Comparison of ENCODE assay signal across 8 mouse cellular contexts in the genomic region with DNA sequence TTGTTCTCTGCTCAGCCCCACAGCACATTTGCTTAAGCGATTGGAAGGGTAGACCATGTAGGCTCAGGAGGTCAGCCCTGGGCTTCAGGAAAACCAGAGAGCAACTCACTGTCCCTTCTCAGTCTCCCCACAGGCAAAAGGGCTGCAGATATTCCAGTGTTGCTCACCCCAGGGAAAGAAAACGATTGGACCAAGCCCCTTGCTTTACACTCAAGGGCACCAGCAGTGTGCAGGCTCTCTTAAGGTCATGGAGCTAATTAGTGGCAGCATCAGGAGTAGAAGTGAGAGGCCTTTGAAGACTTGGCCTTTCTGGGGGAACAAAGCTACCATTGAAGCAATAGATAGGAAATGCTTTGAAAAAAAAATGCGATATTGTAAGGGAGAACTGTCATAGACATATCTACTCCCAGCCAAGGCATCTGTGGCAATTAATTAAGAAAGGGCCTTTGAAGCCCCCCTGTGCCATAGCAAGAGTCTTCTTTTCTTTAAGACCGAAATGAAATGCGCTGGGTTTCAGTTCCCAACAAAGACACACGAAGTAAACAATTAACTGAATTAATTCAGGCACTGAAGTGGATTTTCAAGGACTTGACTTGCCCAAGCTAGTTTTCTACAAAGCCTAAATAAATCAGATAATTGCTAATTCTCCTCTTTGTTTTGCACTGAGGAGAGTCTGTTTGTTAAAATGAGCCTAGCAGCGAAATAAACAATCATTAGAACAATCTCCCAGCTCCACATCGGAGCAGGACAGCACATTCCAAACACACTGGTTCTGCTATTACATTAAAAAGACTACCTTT. TPM values are rescaled to one million over a fixed set of nuclear protein-coding genes. Genes with fewer than 3 reads are reported as not detected.
DNase-seq lines count a peak whose midpoint lies in the region; ATAC-seq and TF ChIP-seq lines count a peak whose summit lies in the region.

No protein-coding gene starts in this region.

- no peaks in the 10 kb centered on the region for H3K36me3 ChIP-seq in forebrain, embryonic 11.5 days (ENCODE audit: control insufficient read depth, insufficient read depth, low read length)
- H3K36me3 ChIP-seq in limb, embryonic 15.5 days, result no peaks in the 10 kb centered on the region

- peaks cover 2% of the 10 kb centered on the region; the same call in 1 of the 2 replicates for H3K27me3 ChIP-seq in forebrain, embryonic 11.5 days (ENCODE audit: control insufficient read depth, insufficient read depth, low read length)
- H3K27me3 ChIP-seq in limb, embryonic 15.5 days, result no peaks in the 10 kb centered on the region

- H3K9ac ChIP-seq in forebrain, embryonic 11.5 days (ENCODE audit: low read length), result peak overlapping the region; percentile 41
- no peak overlapping the region for H3K9ac ChIP-seq in limb, embryonic 15.5 days

- no peaks in the 10 kb centered on the region for H3K9me3 ChIP-seq in forebrain, embryonic 11.5 days (ENCODE audit: control insufficient read depth, low read length)
- no peaks in the 10 kb centered on the region for H3K9me3 ChIP-seq in limb, embryonic 15.5 days

- peak overlapping the region; percentile 53 for H3K4me3 ChIP-seq in layer of hippocampus, adult 2 months
- peak overlapping the region; percentile 48 for H3K4me3 ChIP-seq in forebrain, embryonic 11.5 days (ENCODE audit: low read depth, low read length)
- H3K4me3 ChIP-seq in limb, embryonic 15.5 days, result peak overlapping the region; percentile 46

- no peak for DNase-seq in layer of hippocampus, adult 2 months (ENCODE audit: low spot score in 2 of 2)
- DNase-seq in layer of hippocampus, adult 11-12 months (ENCODE audit: low spot score), result no peak
- DNase-seq in forebrain, embryonic 11.5 days (ENCODE audit: low spot score), result peak; percentile 71
- DNase-seq in retina, embryonic 14.5 days (ENCODE audit: low spot score), result peak; percentile 28
- DNase-seq in left cerebral cortex, postnatal 4 days, result no peak
- no peak for DNase-seq in cerebellum, adult 8-10 months
- DNase-seq in adipocyte (ENCODE audit: low spot score), result no peak

- ATAC-seq in forebrain, embryonic 11.5 days (replicated peaks; ENCODE audit: low FRiP score), result peak; percentile 75
- ATAC-seq in limb, embryonic 15.5 days (ENCODE audit: insufficient number of reproducible peaks, low FRiP score, low TSS enrichment, low read depth), result no peak

- intact Hi-C loops in left cerebral cortex, postnatal 4 days (cut with DNase I), result no loop called here

- H3K4me1 ChIP-seq in forebrain, embryonic 11.5 days (replicated peaks; ENCODE audit: control insufficient read depth, insufficient read depth, low read length), result peaks cover 5% of the 10 kb centered on the region; the same call in 1 of the 2 replicates
- peaks cover 18% of the 10 kb centered on the region for H3K4me1 ChIP-seq in limb, embryonic 15.5 days

- WGBS in forebrain, embryonic 11.5 days, result 2% methylated on average over 8 of the region's 8 CpGs
- 19% methylated on average over 8 of the region's 8 CpGs for WGBS in limb, embryonic 15.5 days

- H3K27ac ChIP-seq in layer of hippocampus, adult 2 months, result peak overlapping the region; percentile 91
- peak overlapping the region; percentile 92 for H3K27ac ChIP-seq in forebrain, embryonic 11.5 days (ENCODE audit: low read depth, low read length)
- peak overlapping the region; percentile 33; the same call in 1 of the 2 replicates for H3K27ac ChIP-seq in limb, embryonic 15.5 days

- no peak for TF ChIP-seq CTCF in layer of hippocampus, adult 2 months (conservative IDR thresholded peaks at IDR 0.05)

- peak overlapping the region; percentile 57 for H3K4me2 ChIP-seq in forebrain, embryonic 11.5 days (ENCODE audit: low read depth, low read length, severe bottlenecking)
- peak overlapping the region; percentile 80 for H3K4me2 ChIP-seq in limb, embryonic 15.5 days

RNA-seq across cellular contexts. Expression of a gene that starts 2.6 kb away (rescaled TPM):
- 10 to 100 TPM; 49.0 to 50.0 TPM for total RNA-seq in layer of hippocampus, adult 2 months (2021)
- 127 and 138 TPM in 2 replicates for polyA plus RNA-seq in forebrain, embryonic 11.5 days (2014; fragmentation: Nextera tagmentation; extraction: Ambion mirVana)
- 63.3 and 67.0 TPM in 2 replicates for polyA plus RNA-seq in limb, embryonic 15.5 days (2015; fragmentation: Nextera tagmentation; extraction: Ambion mirVana)
- total RNA-seq in left cerebral cortex, postnatal 4 days (2021), result 10 to 100 TPM; 76.9 to 81.3 TPM

Comparison
In these comparisons a context has a peak if more than half of its experiments do, and no peak if none do; other contexts are left out.
1. DNase-seq: peak in forebrain, embryonic 11.5 days (single experiment) and retina, embryonic 14.5 days (single experiment); none in layer of hippocampus, adult 2 months (0 of 2), layer of hippocampus, adult 11-12 months (single experiment), left cerebral cortex, postnatal 4 days (single experiment), cerebellum, adult 8-10 months (single experiment) and adipocyte (single experiment).
2. H3K27ac ChIP-seq: peak in every context shown above with its lines; median percentile 92 in forebrain, embryonic 11.5 days; 91 in layer of hippocampus, adult 2 months; 33 in limb, embryonic 15.5 days.
3. Peak in every context shown above with its lines, with median percentiles within 50 percentile points of each other: H3K4me3 ChIP-seq.